Mouse (Mus musculus) embryonic fibroblast, embryonic 13.5 days (primary cell): ENCODE measurements around the gene Plk5.

Experiments used
- CTCF ChIP-seq: IDR thresholded peaks from 2 replicates; pipeline ENCODE4 v1.5.1; 2011; ENCODE audit warnings: mild to moderate bottlenecking, control low read depth, low read length, moderate library complexity, borderline replicate concordance; ENCODE audit not compliant: insufficient read depth
- POLR2A ChIP-seq: IDR thresholded peaks from 2 replicates; pipeline ENCODE4 v1.6.1; 2011; ENCODE audit warnings: low read depth, mild to moderate bottlenecking, control low read depth, low read length, moderate library complexity

GRCm38 (mm10) chr10:80392687-80393086 lies 36.4 kb downstream of the Plk5 start:
- TF ChIP-seq POLR2A, result no peak
- no peak for TF ChIP-seq CTCF
